Mouse (Mus musculus) bone marrow macrophage, adult 2 months (primary cell): ENCODE results near the gene Cox6b1. TPM values are rescaled to one million over a fixed set of nuclear protein-coding genes. Genes with fewer than 3 reads are reported as not detected.

Source experiments
- H3K27ac ChIP-seq: 2 replicates; pipeline ENCODE4 v1.5.1; 2012; ENCODE audit warnings: low read depth, low read length; ENCODE audit not compliant: insufficient read depth
- H3K4me1 ChIP-seq: 2 replicates; pipeline ENCODE4 v1.6.1; 2012; ENCODE audit warnings: low read length; ENCODE audit not compliant: control insufficient read depth, insufficient read depth
- H3K4me3 ChIP-seq: 2 replicates; pipeline ENCODE4 v1.5.1; 2012; ENCODE audit warnings: mild to moderate bottlenecking, low read length, moderate library complexity; ENCODE audit not compliant: insufficient read depth
- CTCF ChIP-seq: IDR thresholded peaks from 2 replicates; pipeline ENCODE4 v1.5.1; 2012; ENCODE audit warnings: low read depth, mild to moderate bottlenecking, low read length, moderate library complexity
- POLR2A ChIP-seq: IDR thresholded peaks from 2 replicates; pipeline ENCODE4 v1.6.1; 2012; ENCODE audit warnings: mild to moderate bottlenecking, low read depth, low read length, borderline replicate concordance
- polyA plus RNA-seq: library from polyadenylated mRNA; stranded (reverse); fragments of >200 nt; gene quantifications from 2 replicates; pipeline ENCODE4 v1.2.4, GENCODE M21; 2012; ENCODE audit not compliant: missing spikeins, insufficient read depth, insufficient read length

The Cox6b1 gene
- polyA plus RNA-seq, 1 experiment: 612 TPM

DNA sequence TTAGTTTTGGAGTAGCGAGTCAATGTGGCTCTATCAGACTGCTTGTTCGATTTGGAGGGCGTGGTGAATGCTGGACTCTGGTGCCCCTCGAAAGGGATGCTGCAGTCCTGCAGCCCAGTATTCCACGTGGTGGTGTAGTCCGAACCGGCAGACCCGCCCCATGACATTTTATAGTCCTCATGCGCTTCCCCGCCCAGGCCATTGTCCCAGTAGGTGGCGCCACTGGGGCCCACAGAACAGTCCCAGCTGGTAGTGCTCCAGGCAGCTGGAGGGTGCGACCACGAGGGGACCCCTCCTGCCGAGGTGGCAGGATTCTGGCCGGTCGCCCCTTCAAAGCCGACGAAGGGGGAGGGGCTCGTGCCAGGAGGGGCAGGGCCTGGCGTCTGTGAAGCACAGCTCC is 8.7 kb upstream of the Cox6b1 start:
- peaks cover 14% of the 10 kb centered on the region; the same call in 1 of the 2 replicates for H3K4me1 ChIP-seq
- TF ChIP-seq POLR2A: no peak
- peak; percentile 34 for TF ChIP-seq CTCF
- no peak overlapping the region for H3K27ac ChIP-seq
- peak overlapping the region; percentile 11; the same call in 1 of the 2 replicates for H3K4me3 ChIP-seq

DNA sequence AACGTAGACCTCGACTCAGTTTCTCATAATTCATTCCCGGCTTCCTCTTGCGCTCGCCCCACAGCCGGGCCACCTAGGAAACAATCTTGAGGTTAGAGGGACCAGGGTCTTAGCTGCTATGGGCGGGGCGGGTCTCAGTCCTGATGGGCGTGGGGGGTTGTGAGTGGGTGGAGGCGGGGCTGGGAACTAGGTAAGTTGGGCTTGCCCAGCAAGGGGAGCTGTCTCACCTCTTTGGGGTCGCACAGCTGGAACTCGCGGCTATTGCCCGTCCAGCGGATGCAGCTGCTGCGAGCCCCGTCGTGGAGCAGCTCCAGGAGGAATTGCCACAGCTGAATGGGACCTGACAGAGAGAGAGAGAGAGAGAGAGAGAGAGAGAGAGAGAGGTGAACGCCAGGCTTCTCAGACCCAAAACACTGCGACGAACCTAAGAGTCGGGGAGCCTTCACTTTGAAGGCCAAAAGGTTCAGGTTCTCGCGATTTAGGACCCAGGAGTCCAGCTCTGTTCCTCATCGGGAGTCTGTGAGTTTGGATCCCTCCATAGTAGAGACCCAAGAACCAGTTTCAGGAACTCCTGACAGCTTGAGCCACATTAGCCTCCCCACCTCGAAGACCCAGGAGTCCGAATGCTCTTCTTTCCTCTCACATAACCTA is 7.9 kb upstream of the Cox6b1 start:
- peaks cover 7% of the 10 kb centered on the region; the same call in 1 of the 2 replicates for H3K4me1 ChIP-seq
- TF ChIP-seq CTCF: no peak
- TF ChIP-seq POLR2A: no peak
- H3K27ac ChIP-seq: no peak overlapping the region
- H3K4me3 ChIP-seq: no peak overlapping the region

DNA sequence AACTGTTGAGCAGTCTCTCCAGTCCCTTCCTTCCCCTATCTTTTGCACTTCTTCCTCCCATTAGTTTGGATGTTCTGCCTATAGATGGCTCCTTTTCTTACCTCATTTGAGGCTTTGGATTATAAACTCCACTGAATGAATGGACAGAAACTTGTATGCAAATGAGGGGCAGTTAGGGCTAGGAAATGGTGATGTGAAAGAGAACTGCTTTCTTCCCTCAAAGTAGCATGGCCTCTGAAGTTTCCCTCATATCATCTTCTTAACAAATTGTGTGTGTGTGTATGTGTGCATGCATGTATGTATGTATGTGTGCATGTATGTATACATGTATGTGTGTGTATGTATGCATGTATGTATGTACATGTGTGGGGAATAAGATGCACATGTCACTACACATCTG is 3.1 kb upstream of the Cox6b1 start:
- TF ChIP-seq CTCF: no peak
- no peak for TF ChIP-seq POLR2A
- Histone ChIP-seq H3K4me1 (peaks cover 2% of the 10 kb centered on the region), H3K27ac (no peak overlapping the region), H3K4me3 (no peak overlapping the region)

DNA sequence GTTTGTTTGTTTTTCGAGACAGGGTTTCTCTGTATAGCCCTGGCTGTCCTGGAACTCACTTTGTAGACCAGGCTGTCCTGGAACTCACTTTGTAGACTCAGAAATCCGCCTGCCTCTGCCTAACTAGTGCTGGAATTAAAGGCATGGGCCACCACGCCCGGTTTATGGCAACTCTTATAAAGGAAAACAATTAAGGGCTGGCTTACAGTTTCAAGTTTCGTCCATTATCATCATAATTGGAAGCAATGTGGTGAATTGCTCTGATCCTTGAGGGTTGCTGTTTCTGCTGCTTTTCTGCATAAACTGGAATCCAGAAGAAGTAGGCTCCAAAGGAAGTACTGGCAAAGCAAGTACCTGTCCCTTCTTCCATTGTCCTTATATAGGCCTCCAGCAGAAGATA is 696 bp upstream of the Cox6b1 start:
- Histone ChIP-seq H3K4me3 (no peak overlapping the region), H3K4me1 (peaks cover 2% of the 10 kb centered on the region; the same call in 1 of the 2 replicates), H3K27ac (no peak overlapping the region)
- no peak for TF ChIP-seq CTCF
- no peak for TF ChIP-seq POLR2A

DNA sequence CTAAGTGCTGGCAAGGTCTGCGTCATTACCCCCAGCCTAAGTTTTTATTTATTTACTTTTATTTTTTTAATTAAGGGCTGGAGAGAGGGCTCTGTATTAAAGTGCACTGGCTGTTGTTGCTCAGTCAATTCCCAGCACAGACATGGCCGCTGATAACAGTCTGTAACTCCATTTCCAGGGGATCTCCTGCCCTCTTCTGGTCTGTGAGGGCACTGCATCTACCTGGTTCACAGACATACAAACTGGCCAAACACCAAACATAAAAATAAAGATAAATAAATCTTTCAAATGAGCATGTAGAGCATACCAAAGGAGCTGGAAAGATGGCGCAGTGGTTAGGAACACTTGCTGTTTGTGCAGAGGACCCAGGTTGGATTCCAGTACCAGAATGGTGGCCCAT is 6.7 kb downstream of the Cox6b1 start:
- Histone ChIP-seq H3K27ac (no peak overlapping the region), H3K4me1 (no peaks in the 10 kb centered on the region), H3K4me3 (no peak overlapping the region)
- no peak for TF ChIP-seq POLR2A
- TF ChIP-seq CTCF: 0 out of 2 replicates have a peak, but pooled peaks have one; percentile 7

DNA sequence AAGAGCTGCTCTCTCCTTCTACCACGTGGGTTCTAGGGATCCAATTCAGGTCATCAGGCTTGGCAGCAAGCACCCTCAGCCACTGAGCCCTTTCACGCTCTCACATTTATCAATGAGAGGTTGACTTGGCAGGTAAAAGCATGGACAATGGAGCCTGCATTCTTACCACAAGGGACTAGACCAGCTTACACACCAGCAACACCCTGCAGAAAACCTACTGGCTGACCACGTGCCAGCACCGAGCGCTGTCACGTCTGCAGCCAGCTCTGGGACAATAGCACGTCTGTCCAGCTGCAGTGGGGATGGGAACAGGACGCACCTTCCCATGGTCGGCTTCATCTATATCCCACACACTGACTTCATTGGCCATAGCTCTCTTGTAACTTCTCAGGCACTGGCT is 7.3 kb downstream of the Cox6b1 start:
- no peak for TF ChIP-seq POLR2A
- H3K27ac ChIP-seq: no peak overlapping the region
- no peak overlapping the region for H3K4me3 ChIP-seq
- H3K4me1 ChIP-seq: no peaks in the 10 kb centered on the region

DNA sequence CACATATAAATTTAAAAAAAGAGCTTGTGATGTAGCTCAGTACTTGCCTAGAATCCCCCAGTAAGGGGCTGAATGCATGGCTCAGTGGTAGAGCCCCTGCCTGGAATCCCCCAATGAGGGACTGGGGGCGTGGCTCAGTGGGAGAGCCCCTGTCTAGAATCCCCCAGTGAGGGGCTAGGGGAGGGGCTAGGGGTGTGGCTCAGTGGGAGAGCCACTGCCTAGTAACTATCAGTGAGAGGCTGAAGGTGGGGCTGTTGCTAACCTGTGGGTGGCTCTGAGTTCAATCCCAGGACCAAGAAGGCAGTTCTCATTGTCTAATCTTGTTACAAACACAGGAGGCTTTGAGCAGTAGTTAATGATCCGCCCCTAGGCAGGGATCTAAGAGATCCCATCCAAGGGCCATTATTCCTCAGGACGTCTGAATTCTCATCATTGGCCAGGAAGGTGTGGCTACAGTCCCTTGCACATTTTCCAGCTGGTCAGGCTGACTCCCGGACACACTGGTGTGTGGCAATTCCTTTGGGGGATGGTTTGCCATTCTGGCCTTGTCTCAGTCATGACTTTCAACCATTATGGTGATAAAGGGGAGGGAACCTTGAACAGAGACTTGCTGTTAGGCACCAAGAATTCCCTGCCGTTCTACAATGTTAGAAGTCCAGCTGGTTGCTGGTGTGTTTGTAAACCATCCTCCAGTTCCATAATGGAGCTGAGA is 10.7 kb downstream of the Cox6b1 start:
- H3K4me1 ChIP-seq: no peaks in the 10 kb centered on the region
- no peak overlapping the region for H3K27ac ChIP-seq
- no peak for TF ChIP-seq CTCF
- no peak for TF ChIP-seq POLR2A
- no peak overlapping the region for H3K4me3 ChIP-seq

DNA sequence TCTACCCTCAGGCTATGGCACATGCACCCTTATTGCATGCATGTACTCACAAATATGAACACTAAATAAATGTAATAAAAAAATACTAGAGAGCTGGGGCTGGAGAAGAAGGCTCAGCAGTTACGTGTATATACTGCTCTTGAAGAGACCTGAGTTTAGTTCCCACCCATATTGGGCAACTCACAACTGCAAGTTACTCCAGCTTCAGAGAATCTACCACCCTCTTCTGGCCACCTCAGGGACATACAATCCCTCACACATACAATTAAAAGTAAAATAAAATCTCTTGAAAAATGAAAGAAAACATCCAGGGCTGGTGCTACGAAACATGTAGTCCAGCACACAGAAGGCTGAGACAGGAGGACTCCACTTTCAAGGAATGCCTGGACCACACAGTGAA is 11.5 kb downstream of the Cox6b1 start:
- no peak overlapping the region for H3K27ac ChIP-seq
- TF ChIP-seq CTCF (no peak), POLR2A (no peak)

DNA sequence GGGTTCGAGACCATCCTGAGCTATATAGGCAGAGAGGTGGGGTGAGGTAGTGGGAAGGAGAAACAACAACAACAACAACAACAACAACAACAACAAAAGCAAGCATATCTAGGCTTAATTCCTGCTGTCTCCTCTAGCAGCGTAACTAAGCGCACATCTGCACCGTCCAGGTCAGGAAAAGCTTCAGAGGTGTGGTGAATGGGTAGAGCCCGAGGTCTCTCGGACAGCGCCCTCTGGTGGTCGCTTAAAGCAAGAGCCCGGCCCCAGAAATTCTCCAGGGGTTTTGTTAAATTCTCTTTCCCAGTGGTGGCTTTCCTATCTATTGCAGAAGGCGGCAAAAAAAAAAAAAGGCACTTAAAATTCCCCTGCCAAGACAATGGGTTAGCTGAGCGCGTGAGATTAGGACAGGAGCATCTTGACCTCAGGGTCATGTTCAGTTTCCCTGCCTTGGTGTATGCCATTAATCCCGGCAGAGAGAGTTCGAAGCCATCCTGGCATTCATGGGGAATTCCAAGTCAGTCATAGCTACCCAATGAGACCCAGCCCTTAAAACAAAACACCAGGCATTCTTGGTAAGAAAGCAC is 12.3 kb downstream of the Cox6b1 start:
- no peaks in the 10 kb centered on the region for H3K4me1 ChIP-seq
- TF ChIP-seq POLR2A: no peak
- TF ChIP-seq CTCF: peak; percentile 94
- H3K4me3 ChIP-seq: no peak overlapping the region
- no peak overlapping the region for H3K27ac ChIP-seq

More for the DNA sequence above, 11.5 kb downstream of the Cox6b1 start:
- Histone ChIP-seq H3K4me3 (no peak overlapping the region), H3K4me1 (no peaks in the 10 kb centered on the region)
